Mouse (Mus musculus): ENCODE data around the gene Flvcr2. TPM values are rescaled to one million over a fixed set of nuclear protein-coding genes. Genes with fewer than 3 reads are reported as not detected.

Flvcr2 gene
- polyA plus RNA-seq, 1 experiment from 2014 or later: 4.9 TPM

GRCm38 (mm10) chr12:85781606-85782005 lies 35.3 kb downstream of the Flvcr2 start:
- WGBS: 81% methylated on average over 3 of the region's 3 CpGs
- Histone ChIP-seq H3K9me3 (no peaks in the 10 kb centered on the region), H3K4me1 (peaks cover 9% of the 10 kb centered on the region), H3K36me3 (no peaks in the 10 kb centered on the region), H3K4me3 (no peak overlapping the region), H3K27ac (no peak overlapping the region), H3K27me3 (ENCODE audit: insufficient read depth, poor library complexity, severe bottlenecking) (no peaks in the 10 kb centered on the region)
- DNase-seq (ENCODE audit: low spot score): no peak

GRCm38 (mm10) chr12:85784916-85785815 lies 38.8 kb downstream of the Flvcr2 start:
- DNase-seq (ENCODE audit: low spot score): no peak
- peaks cover 9% of the 10 kb centered on the region for H3K4me1 ChIP-seq
- no peak overlapping the region for H3K4me3 ChIP-seq
- H3K27me3 ChIP-seq (ENCODE audit: insufficient read depth, poor library complexity, severe bottlenecking): no peaks in the 10 kb centered on the region
- H3K9me3 ChIP-seq: no peaks in the 10 kb centered on the region
- WGBS: 74% methylated on average over 19 of the region's 19 CpGs
- no peak overlapping the region for H3K27ac ChIP-seq
- H3K36me3 ChIP-seq: no peaks in the 10 kb centered on the region

- no peaks in the 10 kb centered on the region for H3K36me3 ChIP-seq
- no peak overlapping the region for H3K27ac ChIP-seq
- no peaks in the 10 kb centered on the region for H3K4me1 ChIP-seq
- WGBS: 70% methylated on average over 4 of the region's 4 CpGs
- DNase-seq (ENCODE audit: low spot score): peak; percentile 51
- H3K9me3 ChIP-seq: no peaks in the 10 kb centered on the region
- no peaks in the 10 kb centered on the region for H3K27me3 ChIP-seq (ENCODE audit: insufficient read depth, poor library complexity, severe bottlenecking)
- H3K4me3 ChIP-seq: no peak overlapping the region
Observed at GRCm38 (mm10) chr12:85792158-85792557, 45.8 kb downstream of the Flvcr2 start.

GRCm38 (mm10) chr12:85792821-85793346 lies 46.5 kb downstream of the Flvcr2 start:
- no peaks in the 10 kb centered on the region for H3K4me1 ChIP-seq
- H3K27me3 ChIP-seq (ENCODE audit: insufficient read depth, poor library complexity, severe bottlenecking): no peaks in the 10 kb centered on the region
- H3K27ac ChIP-seq: no peak overlapping the region
- H3K4me3 ChIP-seq: no peak overlapping the region
- H3K9me3 ChIP-seq: no peaks in the 10 kb centered on the region
- WGBS: 57% methylated on average over 6 of the region's 6 CpGs
- no peaks in the 10 kb centered on the region for H3K36me3 ChIP-seq
- DNase-seq (ENCODE audit: low spot score): no peak

- no peak for DNase-seq (ENCODE audit: low spot score)
- 67% methylated on average over 2 of the region's 2 CpGs for WGBS
- H3K27me3 ChIP-seq (ENCODE audit: insufficient read depth, poor library complexity, severe bottlenecking): no peaks in the 10 kb centered on the region
- H3K36me3 ChIP-seq: no peaks in the 10 kb centered on the region
- H3K4me3 ChIP-seq: no peak overlapping the region
- no peaks in the 10 kb centered on the region for H3K9me3 ChIP-seq
- no peaks in the 10 kb centered on the region for H3K4me1 ChIP-seq
- H3K27ac ChIP-seq: no peak overlapping the region
Observed at GRCm38 (mm10) chr12:85794094-85794493, 47.8 kb downstream of the Flvcr2 start.

GRCm38 (mm10) chr12:85795551-85795950 lies 49.2 kb downstream of the Flvcr2 start:
- Histone ChIP-seq H3K27ac (no peak overlapping the region), H3K9me3 (no peaks in the 10 kb centered on the region), H3K36me3 (no peaks in the 10 kb centered on the region), H3K4me1 (peaks cover 3% of the 10 kb centered on the region; the same call in 1 of the 2 replicates), H3K27me3 (ENCODE audit: insufficient read depth, poor library complexity, severe bottlenecking) (no peaks in the 10 kb centered on the region), H3K4me3 (no peak overlapping the region)
- WGBS: 64% methylated on average over 1 of the region's 1 CpGs
- DNase-seq (ENCODE audit: low spot score): no peak

GRCm38 (mm10) chr12:85800031-85800430 lies 53.7 kb downstream of the Flvcr2 start:
- H3K36me3 ChIP-seq: no peaks in the 10 kb centered on the region
- peak overlapping the region; percentile 36; the same call in 1 of the 2 replicates for H3K27ac ChIP-seq
- WGBS: 55% methylated on average over 9 of the region's 9 CpGs
- H3K4me1 ChIP-seq: peaks cover 3% of the 10 kb centered on the region; the same call in 1 of the 2 replicates
- DNase-seq (ENCODE audit: low spot score): no peak
- H3K27me3 ChIP-seq (ENCODE audit: insufficient read depth, poor library complexity, severe bottlenecking): no peaks in the 10 kb centered on the region
- no peak overlapping the region for H3K4me3 ChIP-seq
- H3K9me3 ChIP-seq: no peaks in the 10 kb centered on the region

GRCm38 (mm10) chr12:85809726-85810125 lies 63.4 kb downstream of the Flvcr2 start:
- no peaks in the 10 kb centered on the region for H3K27me3 ChIP-seq (ENCODE audit: insufficient read depth, poor library complexity, severe bottlenecking)
- H3K4me1 ChIP-seq: peaks cover 42% of the 10 kb centered on the region
- H3K36me3 ChIP-seq: peaks cover 30% of the 10 kb centered on the region
- H3K9me3 ChIP-seq: no peaks in the 10 kb centered on the region
- WGBS: 23% methylated on average over 6 of the region's 6 CpGs
- no peak overlapping the region for H3K4me3 ChIP-seq
- H3K27ac ChIP-seq: 0 out of 2 replicates have a peak overlapping the region, but pooled peaks have one; percentile 56
- DNase-seq (ENCODE audit: low spot score): no peak

- Histone ChIP-seq H3K9me3 (no peaks in the 10 kb centered on the region), H3K27ac (no peak overlapping the region), H3K27me3 (ENCODE audit: insufficient read depth, poor library complexity, severe bottlenecking) (no peaks in the 10 kb centered on the region), H3K36me3 (peaks cover 41% of the 10 kb centered on the region), H3K4me3 (no peak overlapping the region), H3K4me1 (peaks cover 42% of the 10 kb centered on the region)
- DNase-seq (ENCODE audit: low spot score): no peak
Observed at GRCm38 (mm10) chr12:85810959-85811358, 64.6 kb downstream of the Flvcr2 start.

- H3K9me3 ChIP-seq: no peaks in the 10 kb centered on the region
- no peak overlapping the region for H3K27ac ChIP-seq
- DNase-seq (ENCODE audit: low spot score): no peak
- H3K4me3 ChIP-seq: no peak overlapping the region
- H3K36me3 ChIP-seq: peaks cover 48% of the 10 kb centered on the region
- peaks cover 42% of the 10 kb centered on the region for H3K4me1 ChIP-seq
- WGBS: 88% methylated on average over 4 of the region's 4 CpGs
- no peaks in the 10 kb centered on the region for H3K27me3 ChIP-seq (ENCODE audit: insufficient read depth, poor library complexity, severe bottlenecking)
Observed at GRCm38 (mm10) chr12:85811676-85812075, 65.3 kb downstream of the Flvcr2 start.

- Histone ChIP-seq H3K9me3 (no peaks in the 10 kb centered on the region), H3K4me3 (no peak overlapping the region), H3K27ac (peak overlapping the region; percentile 53; the same call in 1 of the 2 replicates), H3K4me1 (peaks cover 53% of the 10 kb centered on the region), H3K27me3 (ENCODE audit: insufficient read depth, poor library complexity, severe bottlenecking) (no peaks in the 10 kb centered on the region), H3K36me3 (peaks cover 63% of the 10 kb centered on the region)
- peak; percentile 80 for DNase-seq (ENCODE audit: low spot score)
- 63% methylated on average over 2 of the region's 2 CpGs for WGBS
Observed at GRCm38 (mm10) chr12:85813599-85813998, 67.3 kb downstream of the Flvcr2 start.

- no peak for DNase-seq (ENCODE audit: low spot score)
Observed at GRCm38 (mm10) chr12:85822051-85822450, 75.7 kb downstream of the Flvcr2 start.

More at GRCm38 (mm10) chr12:85822051-85822450, 75.7 kb downstream of the Flvcr2 start:
- Histone ChIP-seq H3K9me3 (no peaks in the 10 kb centered on the region), H3K27me3 (ENCODE audit: insufficient read depth, poor library complexity, severe bottlenecking) (no peaks in the 10 kb centered on the region), H3K36me3 (peaks cover 43% of the 10 kb centered on the region), H3K27ac (no peak overlapping the region), H3K4me1 (peaks cover 56% of the 10 kb centered on the region), H3K4me3 (no peak overlapping the region)
- WGBS: 82% methylated on average over 9 of the region's 9 CpGs
